Mouse (Mus musculus) embryo, embryonic 11 days (tissue): Measurements from ENCODE around the gene Macf1.
"Not testable (repeated sequence)": the region's sequence is repeated elsewhere in the genome, so short reads cannot be mapped to it uniquely, and the experiment has no call there.

Experiments
- DNase-seq: peaks from one replicate; pipeline ENCODE4 v3.0.0-alpha.2; 2015

The Macf1 gene

DNA sequence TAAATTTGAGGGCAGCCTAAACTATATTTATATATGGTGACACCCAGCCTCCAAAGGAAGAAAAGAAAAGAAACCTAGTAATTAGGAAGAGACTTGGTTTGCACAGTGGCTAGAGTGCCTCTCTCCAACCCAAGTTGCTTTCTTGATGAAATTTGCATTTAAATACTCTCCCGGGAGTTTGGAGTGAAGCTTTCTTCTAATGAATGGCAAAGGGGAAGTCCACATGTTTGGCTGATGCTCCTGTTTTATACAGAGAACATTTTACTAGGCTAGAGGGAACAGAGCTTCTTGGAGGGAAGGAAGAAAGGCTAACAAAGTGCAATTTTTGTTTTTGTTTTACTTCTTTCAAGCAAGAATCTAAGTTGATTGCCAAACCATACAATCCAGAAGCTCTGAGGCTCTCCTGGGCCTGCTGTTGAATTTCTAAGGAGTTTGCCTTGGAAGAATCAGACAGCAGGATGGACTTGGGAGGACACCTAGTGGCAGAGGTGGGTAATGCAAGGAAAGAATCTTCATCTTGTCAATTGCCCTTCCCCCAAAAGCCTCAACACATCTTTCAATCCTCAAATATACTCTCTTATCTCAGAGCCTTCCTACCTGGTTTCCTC, 16.8 kb downstream of the Macf1 start:
- peak; percentile 88 for DNase-seq

DNA sequence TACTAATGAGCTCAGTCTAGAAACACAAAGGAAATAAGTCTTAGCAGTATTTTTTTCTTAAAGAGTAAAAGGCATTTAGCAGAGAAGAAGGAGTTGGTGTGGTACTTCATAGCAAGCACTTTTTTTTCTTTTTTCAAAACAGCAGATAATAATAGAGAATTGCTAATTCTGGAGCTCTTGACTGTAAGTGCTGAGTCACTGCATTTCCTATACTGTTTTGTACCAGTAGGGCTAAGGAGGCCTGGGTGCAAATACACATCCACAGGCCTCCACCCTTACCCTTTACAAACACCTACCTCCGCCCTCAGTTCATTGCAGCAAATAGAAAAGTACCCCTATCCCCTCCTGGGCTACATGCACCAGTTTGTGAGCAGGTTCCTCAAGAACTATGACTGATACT, 17.6 kb downstream of the Macf1 start:
- no peak for DNase-seq

DNA sequence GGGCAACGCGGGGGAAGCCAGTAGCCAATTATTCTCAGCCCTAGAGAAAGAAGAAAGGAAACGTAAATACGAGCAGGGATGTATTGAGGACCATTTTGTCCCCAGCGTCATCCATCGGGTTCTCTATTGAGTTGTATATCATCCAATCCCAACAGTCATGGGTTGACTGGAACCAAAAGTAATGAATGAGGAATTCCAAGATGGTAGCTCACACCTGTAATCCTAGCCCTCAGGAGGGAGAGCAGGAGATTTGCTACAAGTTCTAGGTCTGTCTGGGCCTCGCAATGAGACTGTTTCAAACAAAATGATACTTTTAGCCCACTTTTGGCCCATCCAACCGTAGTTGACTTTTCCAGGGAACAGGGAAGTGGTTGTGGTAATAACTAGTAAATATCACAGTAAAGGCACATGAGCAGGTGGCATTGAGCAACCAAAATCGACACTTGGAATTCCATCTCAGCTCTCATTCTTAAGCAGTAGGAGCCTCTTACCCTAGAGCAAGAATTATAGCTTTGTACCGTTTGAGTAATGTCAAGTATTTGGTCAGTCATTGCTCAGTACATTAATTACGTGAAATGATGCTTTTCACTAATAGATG, 18.4 kb downstream of the Macf1 start:
- no peak for DNase-seq

DNA sequence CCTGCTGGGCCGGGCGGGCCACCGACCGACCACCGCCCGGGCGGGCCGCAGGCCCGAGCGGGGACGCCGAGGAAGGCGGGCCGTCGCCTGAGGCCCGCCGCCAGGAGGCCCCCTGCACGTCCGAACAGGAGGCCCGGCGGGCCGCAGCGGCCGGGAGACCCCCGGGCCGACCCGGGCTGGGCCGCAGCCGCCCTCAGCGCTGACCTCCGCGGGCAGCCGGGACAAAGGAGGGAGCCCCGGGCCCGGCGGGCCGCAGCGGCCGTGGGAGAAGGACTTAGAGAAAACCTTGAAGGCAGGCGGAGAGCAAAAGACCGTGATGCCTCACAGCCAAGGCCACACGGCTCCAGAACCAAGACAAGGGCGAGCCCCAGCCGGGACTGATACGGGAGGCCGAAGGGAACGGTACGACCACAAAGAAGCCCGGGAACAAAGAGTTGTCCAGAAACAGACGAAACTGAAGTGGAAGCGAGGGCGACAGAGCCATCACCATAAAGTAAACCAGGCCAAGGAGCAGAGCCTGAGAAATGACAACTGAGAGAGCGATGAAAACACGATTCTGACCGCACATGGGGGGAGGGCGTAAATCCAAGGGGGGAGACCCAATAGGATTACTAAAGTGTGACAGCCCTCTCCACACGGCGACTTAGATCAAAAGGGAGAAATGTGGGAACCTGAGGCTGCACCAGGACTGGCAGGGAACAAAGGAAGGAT, 19.1 kb downstream of the Macf1 start:
- DNase-seq, result peak; percentile 69

DNA sequence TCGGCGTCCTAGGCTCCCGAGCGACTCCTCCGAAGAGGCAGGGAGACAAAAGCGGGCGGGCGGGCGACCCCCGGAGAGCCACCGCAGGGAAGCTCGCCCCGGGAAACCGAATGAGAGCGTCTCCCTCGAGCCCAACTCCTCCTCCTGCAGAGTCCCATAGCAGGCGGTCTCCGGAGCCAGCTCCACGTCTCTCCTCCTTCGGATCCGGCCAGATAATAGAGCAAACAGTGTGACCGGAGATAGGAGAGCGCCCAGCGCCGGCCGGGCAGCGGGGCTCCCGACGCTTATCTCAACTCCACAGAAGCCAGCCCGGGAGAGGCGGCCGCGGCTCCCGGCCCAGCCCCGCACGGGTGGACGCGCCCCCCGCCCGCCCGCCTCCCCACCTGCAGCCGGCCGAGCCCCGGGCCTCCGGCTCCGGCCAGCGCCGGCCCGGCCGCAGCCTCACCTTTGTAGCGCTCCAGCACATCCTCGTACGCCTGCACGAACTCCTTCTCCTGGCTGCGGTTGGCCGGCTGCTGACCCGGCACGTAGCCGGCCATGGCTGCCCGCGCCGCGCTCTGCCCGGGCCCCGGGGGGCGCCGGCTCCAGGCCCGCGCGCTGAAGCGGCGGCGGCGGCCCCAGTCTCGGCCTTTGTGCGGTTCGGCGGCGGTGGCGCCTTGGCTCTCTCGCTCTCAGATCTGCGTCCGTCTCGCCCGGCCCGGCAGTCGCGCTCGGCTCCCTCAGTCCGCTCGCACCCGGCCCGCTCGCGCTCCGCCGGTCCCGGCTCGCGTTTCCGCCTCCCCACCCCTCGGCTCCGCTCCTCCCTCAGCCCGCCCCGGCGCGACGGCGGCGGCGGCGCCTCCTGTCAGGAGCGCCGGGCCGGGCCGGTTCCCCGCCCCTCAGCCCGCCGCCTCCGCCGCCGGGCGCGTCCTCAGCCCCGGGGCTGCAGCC, 19.9 kb downstream of the Macf1 start:
- DNase-seq, result peak; percentile 83

DNA sequence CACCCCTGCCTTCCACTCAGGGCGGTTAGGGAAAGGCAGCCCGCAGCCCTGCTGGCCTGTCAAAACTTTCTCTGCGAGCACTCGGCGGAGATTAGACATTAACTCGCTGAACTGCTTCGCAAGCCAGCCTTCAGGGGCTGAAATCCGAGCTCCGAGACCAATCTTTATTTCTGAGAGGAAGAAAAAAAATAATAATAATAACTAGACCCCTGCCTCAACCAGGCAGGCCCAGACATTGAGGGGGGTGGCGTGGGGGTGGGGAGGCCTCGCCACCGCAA, 20.5 kb downstream of the Macf1 start:
- peak; percentile 72 for DNase-seq

DNA sequence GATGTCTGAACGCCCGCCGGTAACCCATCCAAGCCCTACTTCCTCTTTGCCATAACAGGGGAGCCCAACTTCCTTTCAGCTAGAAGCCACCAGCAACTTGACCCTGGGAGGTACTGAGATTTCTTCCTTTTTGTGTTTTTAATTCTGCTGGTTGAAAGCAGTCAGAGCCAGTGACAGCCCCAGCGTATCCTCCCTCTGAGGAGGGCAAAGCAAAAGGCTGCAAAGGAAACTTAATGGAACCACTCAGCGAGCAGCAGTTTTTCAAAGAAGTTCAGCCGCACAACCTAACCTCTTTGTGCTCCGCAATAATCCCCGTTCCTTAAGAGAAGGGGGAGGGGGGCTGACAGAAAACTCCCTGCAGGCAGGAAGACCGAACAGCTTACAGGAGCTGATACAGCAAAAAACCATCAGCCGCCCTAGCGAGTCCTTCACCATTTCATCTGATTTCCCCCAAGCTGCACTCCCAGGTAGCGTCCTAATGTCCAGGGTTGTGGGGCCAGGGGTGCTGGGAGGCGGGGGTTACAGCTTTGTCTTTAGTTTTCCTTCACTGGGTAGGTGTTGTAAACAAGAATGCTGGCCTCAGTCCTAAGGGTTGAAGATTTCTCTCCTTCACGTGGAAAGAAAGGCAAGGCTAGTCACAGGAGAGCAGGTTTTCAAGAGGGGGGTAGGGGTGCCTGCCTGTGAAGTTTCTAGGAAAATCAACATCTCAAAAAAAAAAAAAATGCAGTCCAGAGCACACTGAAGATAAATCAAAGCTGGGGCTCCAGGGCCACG, 21.1 kb downstream of the Macf1 start:
- peak; percentile 70 for DNase-seq

DNA sequence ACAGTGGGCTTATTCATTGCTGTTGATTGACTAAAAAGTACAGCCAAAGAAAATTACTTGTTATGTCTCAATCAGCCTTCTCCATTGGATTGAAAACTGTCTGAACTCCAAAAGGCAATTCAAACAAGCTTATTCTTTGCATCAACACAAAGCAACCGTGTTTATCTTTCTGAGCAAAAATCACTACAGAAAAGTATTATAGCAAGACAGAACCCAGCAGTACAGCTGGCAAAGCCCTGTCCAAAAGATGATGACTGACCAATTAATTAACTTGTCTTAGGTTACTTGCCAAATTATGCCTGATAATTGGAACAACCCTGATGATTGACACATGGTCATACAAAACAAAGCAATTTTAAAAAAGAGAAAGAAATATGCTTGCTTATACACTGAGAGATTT, 26.0 kb downstream of the Macf1 start:
- DNase-seq, result no peak

DNA sequence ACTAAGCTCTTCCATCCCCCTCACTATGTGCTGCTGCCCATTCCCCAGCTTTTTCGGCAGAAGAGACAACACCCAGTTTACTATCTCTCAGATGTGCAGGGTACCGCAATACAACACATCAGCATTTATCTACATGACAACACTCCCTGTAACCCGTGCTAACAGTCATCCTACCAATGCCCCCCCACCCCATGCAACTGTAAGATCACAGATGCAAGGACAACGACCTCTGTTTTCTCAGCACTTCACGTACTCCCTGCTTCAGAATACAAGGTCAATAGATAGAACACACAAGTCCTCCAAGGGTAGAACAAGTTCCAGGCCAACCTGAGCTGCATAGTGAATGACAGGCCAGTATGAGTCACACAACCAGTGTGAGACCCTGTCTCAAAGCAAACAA, 28.9 kb downstream of the Macf1 start:
- no peak for DNase-seq

DNA sequence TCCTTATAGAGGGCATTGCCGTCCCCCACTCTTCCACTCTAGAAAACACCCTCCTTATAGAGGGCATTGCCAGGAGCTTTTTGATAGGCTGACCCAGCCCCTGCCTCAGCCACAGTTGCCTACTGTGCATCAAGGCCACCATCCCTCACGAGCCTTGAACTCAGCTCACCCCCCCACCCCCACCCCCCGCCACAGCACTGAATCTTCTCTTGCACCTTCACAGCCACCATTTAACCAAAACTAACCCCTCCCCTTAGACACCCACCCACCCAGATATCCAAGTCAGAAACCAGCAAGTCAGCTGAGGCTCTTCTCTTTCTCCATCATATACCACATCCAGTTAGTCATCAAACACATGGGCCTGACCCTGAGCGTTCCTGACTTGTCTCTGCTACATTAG, 29.6 kb downstream of the Macf1 start:
- DNase-seq, result no peak

DNA sequence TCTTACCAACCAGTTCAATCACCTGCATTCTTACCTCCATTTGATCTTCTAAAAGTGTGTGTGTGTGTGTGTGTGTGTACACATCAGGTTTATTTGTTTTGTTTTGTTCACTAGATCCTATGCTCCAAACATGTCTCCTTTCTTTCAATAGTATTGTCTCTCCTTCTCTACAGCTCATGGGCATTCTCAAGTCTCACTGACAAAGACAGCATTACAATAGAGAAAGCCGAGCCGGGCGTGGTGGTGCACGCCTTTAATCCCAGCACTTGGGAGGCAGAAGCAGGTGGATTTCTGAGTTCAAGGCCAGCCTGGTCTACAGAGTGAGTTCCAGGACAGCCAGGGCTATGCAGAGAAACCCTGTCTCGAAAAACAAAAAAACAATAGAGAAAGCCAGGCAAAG, 30.7 kb downstream of the Macf1 start:
- DNase-seq, result not testable (repeated sequence)

DNA sequence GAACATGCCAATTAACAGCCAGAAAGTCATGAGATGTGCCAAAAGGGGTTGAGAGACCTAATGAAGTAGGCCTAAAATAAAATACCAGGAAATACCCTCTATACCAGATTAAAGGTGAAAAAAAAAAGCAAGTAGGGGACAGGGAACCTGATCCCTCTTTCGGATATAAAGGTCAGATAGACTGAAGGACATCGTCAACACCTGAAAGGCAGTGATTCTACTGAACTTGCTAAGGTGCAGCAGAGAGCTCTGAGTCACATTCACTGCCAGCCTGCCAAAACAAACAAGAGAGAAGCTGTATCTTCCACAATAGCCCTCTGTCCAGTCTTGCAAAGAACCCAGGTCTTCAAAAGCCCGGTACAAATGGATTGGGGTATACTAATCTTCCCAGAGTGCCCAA, 32.0 kb downstream of the Macf1 start:
- DNase-seq, result no peak

DNA sequence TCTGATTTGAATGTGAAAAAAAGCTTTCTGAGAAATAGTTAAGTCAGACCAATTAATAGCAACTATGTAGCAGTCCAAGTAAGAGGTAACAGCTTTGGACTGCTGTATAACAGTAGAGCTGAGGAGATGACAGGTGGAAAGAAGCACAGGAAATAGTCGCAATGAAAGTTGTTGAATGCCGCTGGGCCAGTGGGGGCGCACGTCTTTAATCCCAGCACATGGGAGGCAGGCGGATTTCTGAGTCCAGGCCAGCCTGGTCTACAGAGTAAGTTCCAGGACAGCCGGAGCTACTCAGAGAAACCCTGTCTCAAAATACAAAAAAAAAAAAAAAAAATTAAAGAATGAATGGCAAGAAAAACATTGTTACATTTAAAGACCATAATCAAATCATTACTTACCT, 35.0 kb downstream of the Macf1 start:
- DNase-seq, result no peak

DNA sequence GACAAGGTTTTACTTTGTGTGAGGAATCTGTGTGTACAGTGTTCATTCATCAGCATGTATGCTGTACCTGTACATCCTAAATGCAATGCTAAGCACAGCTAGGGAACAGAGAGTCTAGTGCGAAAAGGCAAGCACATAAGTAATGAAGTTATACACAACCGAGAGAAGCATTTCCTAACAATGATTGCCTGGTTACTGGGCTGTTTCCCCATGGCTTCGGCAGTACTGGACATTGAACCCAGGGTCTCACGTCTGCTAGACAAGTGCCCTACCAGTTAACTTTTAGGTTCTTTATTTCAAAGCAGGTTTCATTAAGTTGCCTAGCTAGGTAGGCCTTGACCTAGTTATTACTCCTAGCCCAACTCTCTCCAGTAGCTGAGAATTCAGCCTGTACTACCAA, 36.5 kb downstream of the Macf1 start:
- no peak for DNase-seq

DNA sequence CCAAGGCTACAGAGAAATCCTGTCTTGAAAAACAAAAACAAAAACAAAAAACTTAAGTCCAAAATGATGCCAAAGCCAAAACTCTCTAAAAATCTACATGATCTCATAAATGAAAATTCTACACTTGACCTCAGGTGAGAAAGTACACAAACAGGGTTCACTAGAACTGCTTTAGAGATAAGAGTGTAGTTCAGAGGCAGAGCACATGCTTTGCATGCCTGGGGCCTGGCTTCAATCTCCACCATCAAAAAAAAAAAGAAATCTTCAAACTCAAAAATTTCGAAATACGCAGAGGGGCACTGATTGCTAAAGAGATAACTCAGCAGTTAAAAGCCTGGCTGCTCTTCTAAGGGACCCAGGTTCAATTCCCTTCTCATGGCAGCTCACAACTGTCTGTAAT, 37.1 kb downstream of the Macf1 start:
- no peak for DNase-seq

DNA sequence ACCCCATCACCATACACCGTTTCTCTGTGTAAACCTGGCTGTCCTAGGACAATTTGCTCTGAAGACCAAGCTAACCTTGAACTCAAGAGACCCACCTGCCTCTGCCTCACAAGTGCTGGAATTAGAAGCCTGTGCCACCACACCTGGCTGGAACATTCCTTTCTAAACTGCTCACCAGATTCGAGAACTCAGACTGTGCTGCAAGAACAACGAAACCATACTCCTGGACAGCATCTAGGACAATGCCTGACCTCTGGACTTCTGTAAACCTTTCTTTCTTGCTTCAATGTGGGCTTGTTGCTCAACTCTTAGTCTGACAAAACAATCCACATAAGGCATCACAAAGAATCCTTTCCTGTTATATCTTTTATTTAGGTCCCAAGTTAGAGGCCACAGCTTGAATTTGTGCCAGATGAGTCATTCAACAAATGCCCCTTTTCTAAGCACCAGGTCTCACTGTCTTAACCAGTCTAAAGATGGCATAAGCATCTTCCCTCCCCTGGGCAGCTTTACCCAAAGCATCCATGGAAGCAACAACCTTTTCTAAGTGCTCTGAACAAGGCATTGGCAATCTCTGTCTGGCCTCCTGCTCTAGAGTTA, 38.8 kb downstream of the Macf1 start:
- DNase-seq, result no peak

DNA sequence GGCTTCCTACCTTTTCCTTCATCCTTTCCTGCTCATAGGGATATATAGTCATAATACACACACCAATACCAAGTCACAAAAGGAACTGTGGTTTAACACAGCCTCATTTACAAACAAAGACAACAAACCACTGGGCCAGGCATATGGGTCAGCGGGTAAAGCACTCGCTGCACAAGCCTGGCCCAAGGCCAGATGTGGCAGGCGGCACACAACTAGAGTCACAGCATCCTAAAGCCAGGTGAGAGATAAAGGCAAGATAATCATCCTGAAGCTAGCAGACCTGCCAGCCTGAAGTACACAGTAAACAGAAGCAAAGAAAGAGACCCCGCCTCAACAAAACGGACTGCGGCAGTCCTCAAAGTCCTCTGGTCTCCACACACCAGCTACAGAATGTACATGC, 40.6 kb downstream of the Macf1 start:
- no peak for DNase-seq

DNA sequence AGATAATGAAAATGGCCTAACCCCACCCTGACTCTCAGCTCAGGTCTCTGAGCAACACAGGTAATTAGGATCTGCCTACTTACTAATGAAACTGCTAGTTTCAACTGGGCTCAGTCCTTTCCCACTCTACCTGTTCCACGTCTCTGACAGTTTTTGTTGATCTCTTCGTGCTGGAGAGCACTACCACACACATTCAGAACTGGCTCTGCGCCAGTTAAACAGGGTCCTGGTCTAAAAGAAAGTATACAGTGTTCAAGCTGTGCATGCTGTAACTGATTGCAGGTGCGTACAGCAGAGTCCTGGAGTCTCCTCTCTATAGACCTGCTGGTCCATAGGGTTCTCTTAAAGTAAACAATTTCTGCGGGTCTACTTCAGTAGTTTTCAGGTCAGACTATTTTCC, 41.3 kb downstream of the Macf1 start:
- DNase-seq, result no peak

DNA sequence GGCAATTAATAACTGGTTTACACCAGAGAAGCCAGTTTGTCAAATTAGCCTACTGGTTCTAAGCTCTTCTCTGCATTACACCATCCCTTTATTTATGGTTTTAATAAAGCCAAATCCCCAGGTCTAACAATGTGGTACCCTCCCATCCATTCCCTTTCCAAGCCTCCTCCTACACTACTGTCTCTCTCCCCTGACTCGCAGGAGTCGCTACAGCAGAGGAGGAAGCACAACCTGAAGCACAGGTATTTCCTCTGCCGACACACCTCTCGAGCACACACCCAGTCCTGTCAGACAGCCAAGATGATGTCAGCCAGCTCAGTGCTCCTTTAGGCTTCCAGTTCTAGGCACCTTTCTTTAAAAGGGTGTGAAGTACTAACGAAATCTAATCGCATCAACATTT, 47.0 kb downstream of the Macf1 start:
- DNase-seq, result no peak

DNA sequence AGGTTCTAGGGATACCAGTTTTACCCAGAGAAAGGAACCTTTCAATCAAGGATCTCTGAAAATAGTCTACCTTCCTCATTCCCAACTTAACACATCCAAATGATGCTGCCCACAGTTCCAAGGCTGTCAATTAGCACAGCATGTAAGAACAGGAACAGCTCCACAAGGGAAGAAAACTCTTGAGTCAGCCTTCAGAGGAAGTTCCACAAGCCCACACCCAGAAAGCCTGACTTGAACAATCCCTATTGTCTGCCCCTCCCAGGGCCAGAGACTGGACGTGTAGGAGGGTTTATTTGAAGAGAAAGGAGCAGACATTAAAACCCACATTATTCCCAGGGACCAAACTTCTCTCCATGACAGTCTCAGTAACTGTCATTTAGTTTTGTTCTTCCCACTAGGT, 48.7 kb downstream of the Macf1 start:
- DNase-seq, result no peak

DNA sequence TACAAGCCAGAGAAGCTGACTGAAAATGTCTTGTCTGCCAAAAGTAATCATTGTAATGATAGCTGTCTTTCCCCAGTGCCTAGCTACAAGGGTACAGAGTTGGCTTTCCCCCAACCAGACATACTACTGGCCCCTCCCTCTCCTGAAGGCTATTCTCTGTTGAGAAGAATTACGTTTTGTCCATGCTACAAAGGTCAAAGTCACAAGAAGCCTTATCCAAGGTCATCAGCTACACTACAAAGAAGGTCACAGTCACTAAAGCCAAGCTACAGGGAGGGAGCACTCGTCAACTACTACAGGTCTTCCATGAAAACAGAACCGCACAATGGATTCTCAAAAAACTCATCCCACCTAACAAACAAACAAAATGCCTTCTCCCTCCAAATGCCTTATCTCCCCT, 49.7 kb downstream of the Macf1 start:
- DNase-seq, result no peak

DNA sequence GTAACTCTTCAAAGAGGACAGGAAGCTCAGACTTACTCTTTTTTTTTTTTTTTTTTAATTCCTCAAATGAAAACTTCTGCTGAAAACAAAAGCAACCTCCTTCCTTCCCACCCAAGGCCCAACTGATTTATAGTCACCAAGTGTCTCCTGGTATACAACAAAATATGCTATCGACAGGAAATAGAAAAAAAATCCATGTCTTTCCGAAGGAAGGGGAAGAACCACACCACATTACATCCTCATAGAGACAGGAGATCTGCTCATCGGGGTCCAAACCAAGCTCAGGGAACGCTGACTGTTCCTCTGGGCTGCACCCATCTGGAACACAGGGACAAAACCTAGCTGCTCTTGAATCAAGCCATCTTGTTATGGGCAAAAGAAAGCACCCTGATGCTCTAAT, 50.3 kb downstream of the Macf1 start:
- DNase-seq, result no peak

DNA sequence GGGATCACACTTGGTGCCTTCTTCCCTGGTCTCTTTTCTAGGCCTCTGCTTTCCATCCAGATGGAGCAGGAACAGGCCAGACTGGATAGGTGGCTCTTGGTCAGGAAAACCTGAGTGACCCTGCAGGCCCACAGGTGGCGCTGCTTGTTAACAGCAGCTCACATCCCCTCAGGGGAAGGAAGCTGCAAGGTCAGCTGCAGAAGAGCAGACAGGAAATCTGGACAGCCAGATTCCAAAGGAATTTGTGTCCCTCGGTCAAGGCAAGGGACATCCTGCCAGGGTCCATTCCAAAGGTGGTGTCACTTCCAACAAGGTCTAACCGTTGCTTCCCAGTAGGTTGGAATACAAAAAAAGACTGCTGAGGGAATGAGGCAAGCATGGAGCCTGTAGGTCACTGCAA, 50.8 kb downstream of the Macf1 start:
- peak; percentile 76 for DNase-seq
